Mouse (Mus musculus): ENCODE results near the gene Rpl29. TPM values are rescaled to one million over a fixed set of nuclear protein-coding genes. Genes with fewer than 3 reads are reported as not detected.
A peak's percentile ranks its signal among the peaks of the same experiment; 100 is the strongest.

The Rpl29 gene
- polyA plus RNA-seq, 1 experiment from 2014 or later, result 732 TPM

DNA sequence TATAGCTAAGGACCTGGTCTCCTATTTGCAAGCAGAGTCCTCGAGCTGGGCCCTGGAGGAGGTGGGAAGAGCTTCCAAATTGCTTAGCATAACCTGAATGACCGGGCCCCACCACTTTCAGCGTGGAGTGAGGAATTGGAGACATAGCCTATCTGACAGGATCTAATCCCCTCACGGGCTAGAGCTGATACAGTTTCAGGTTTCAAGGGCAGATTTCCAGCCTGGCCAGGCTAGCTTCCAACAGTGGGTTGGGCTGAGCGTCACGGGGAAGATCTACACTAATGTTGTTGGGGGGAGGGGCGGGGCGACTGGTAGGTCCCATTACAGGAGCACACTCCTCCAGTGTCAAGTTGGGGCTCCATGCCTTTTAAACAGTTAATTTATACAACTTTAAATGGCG, 21.4 kb downstream of the Rpl29 start:
- ATAC-seq (ENCODE audit: low FRiP score, low read depth), result no peak
- WGBS, result 25% methylated on average over 9 of the region's 9 CpGs
- Histone ChIP-seq H3K4me1 (peaks cover 66% of the 10 kb centered on the region), H3K27ac (replicated peaks) (no peak overlapping the region), H3K4me3 (no peak overlapping the region), H3K36me3 (no peaks in the 10 kb centered on the region), H3K27me3 (no peaks in the 10 kb centered on the region), H3K9ac (replicated peaks) (no peak overlapping the region), H3K9me3 (no peaks in the 10 kb centered on the region), H3K4me2 (replicated peaks) (no peak overlapping the region)

DNA sequence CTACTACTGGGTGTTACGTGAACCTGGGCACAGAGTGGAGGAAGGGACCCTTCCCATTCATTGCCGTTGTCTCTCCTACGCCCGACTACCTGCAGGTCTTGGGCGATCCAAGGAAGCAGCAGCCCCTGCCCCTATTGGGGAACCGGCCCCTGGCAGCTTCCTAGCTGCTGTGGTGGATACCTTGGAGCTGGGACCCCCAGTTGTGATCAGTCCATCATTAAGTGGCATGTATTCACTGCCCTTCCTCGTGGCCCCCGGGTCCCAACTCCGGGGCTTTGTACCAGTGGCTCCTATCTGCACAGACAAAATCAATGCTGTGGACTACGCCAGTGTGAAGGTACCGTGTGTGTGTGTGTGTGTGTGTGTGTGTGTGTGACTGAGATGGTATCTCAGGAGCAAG, 22.0 kb downstream of the Rpl29 start:
- no peak overlapping the region for H3K27ac ChIP-seq (replicated peaks)
- no peaks in the 10 kb centered on the region for H3K27me3 ChIP-seq
- peaks cover 69% of the 10 kb centered on the region for H3K4me1 ChIP-seq
- WGBS, result 80% methylated on average over 11 of the region's 11 CpGs
- no peak overlapping the region for H3K4me3 ChIP-seq
- no peak overlapping the region for H3K9ac ChIP-seq (replicated peaks)
- H3K4me2 ChIP-seq (replicated peaks), result no peak overlapping the region
- ATAC-seq (ENCODE audit: low FRiP score, low read depth), result no peak
- H3K9me3 ChIP-seq, result no peaks in the 10 kb centered on the region
- 0 out of 2 replicates have a peak, but pooled peaks cover 1% of the 10 kb centered on the region for H3K36me3 ChIP-seq

DNA sequence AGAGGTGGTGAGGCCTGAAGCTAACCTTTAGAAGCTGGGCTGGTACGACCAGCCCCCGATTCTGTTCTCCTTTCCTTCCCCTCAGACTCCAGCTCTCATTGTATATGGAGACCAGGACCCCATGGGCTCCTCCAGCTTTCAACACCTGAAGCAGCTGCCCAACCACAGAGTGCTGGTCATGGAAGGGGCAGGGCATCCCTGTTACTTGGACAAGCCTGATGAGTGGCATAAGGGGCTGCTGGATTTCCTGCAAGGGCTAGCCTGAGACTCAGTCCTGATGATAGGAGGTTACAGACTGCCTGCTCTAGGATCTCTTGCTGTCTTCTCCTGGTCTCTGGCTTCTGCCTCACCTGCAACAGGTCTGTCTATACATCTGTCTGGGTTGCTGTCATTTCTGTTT, 22.6 kb downstream of the Rpl29 start:
- Histone ChIP-seq H3K27me3 (no peaks in the 10 kb centered on the region), H3K9me3 (no peaks in the 10 kb centered on the region), H3K4me3 (no peak overlapping the region), H3K4me1 (peaks cover 72% of the 10 kb centered on the region), H3K36me3 (0 out of 2 replicates have a peak, but pooled peaks cover 4% of the 10 kb centered on the region), H3K9ac (replicated peaks) (no peak overlapping the region), H3K4me2 (replicated peaks) (0 out of 2 replicates have a peak overlapping the region, but pooled peaks have one; percentile 98), H3K27ac (replicated peaks) (no peak overlapping the region)
- no peak for ATAC-seq (ENCODE audit: low FRiP score, low read depth)
- WGBS, result 58% methylated on average over 2 of the region's 2 CpGs

DNA sequence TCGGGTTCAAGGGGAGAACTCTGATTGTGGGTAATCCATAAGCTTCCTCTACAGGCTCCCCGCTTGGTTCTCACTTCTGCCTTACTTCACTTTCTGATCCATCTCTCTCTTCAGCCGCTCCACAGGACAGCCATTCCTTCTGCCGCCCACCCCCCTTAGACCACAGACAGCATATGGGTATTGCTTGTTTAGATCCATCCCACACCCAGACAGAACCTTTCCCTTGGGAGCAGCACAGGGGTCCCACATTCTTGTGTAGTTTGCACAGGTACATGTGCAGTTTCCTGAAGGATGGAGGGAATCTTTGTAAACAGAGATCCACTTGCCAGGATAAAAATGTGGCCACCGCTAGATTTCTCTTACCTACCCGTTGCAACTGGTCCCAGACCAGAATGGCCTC, 23.1 kb downstream of the Rpl29 start:
- Histone ChIP-seq H3K27me3 (no peaks in the 10 kb centered on the region), H3K4me2 (replicated peaks) (peak overlapping the region; percentile 98), H3K9ac (replicated peaks) (peak overlapping the region; percentile 95; the same call in 1 of the 2 replicates), H3K27ac (replicated peaks) (peak overlapping the region; percentile 97), H3K4me3 (peak overlapping the region; percentile 74), H3K9me3 (no peaks in the 10 kb centered on the region), H3K36me3 (0 out of 2 replicates have a peak, but pooled peaks cover 4% of the 10 kb centered on the region), H3K4me1 (peaks cover 72% of the 10 kb centered on the region)
- no peak for ATAC-seq (ENCODE audit: low FRiP score, low read depth)
- 20% methylated on average over 6 of the region's 6 CpGs for WGBS

DNA sequence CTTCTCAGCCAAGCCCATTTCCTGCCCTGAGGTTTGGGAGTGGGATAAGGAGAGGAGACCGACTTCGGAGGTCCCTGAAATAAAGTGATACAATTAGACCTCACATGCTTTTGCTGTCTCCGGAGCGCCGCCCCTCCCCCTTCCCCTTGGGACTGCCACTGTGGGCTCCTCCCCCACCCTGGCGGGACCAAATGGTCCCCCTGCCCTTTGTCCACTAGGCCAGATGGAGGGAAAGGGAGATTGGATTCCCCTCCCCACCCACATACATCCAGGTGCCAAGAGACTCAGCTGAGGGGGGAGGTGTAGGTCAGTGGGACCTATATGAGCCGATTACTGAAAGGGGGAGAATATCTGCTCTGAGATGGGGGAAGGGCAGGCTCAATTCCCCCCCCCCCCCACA, 23.6 kb downstream of the Rpl29 start:
- 0 out of 2 replicates have a peak, but pooled peaks have one; percentile 0 for ATAC-seq (ENCODE audit: low FRiP score, low read depth)
- Histone ChIP-seq H3K4me3 (peak overlapping the region; percentile 74), H3K4me1 (peaks cover 72% of the 10 kb centered on the region), H3K9me3 (no peaks in the 10 kb centered on the region), H3K9ac (replicated peaks) (peak overlapping the region; percentile 95), H3K27ac (replicated peaks) (peak overlapping the region; percentile 97), H3K4me2 (replicated peaks) (peak overlapping the region; percentile 98), H3K27me3 (no peaks in the 10 kb centered on the region), H3K36me3 (0 out of 2 replicates have a peak, but pooled peaks cover 4% of the 10 kb centered on the region)
- WGBS, result 2% methylated on average over 6 of the region's 7 CpGs

DNA sequence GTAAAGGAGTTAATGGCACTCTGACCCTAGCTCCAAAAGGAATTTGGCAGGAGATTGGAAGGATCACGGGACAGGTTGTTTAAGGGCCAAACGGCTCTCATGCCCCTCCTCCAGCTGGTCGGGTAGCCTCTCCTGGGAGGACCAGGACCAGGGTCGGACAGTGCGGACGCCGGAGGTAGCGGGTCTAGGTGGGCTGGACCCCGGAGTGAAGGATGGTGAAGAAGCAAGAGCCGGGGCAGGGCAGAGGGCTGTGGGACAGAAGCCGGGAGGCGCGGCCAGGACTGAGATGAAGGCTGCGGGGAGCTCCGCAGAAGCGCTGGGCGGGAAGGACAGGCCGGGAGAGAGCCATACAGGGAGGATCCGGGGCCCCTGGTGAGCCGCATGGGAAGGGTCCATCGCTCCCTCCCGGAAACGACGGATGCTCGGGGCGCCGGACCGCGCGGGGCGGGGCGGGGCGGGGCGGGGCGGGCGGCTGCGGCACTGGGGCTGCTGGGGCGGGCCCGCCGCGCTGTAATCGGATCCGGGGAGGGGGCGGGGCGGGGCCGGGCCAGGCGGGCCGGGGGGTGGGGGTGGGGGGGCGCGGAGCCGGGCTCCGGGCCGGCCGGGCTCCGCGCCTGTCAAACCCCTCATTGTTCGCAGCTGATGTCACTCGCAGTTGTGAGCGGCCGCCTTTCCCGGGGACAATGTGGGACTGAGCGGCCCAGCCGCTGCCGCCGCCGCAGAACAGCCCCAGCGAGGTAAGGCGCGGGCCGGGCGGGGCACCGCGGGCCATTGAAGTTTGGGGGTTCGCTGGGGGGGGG, 24.2 kb downstream of the Rpl29 start, which contains the start of gene Pcbp4:
Pcbp4 (plus strand) TSS at position 21 of the 800 bp plus-strand sequence.
- WGBS, result 0% methylated on average over 26 of the region's 74 CpGs
- peak within 1 kb of the TSS; percentile 74 for H3K4me3 ChIP-seq
- no peaks in the 10 kb centered on the region for H3K9me3 ChIP-seq
- H3K4me2 ChIP-seq (replicated peaks), result peak within 1 kb of the TSS; percentile 98
- H3K36me3 ChIP-seq, result 0 out of 2 replicates have a peak, but pooled peaks cover 4% of the 10 kb centered on the region
- H3K4me1 ChIP-seq, result peaks cover 72% of the 10 kb centered on the region
- H3K9ac ChIP-seq (replicated peaks), result peak within 1 kb of the TSS; percentile 95
- peak within 1 kb of the TSS; percentile 97 for H3K27ac ChIP-seq (replicated peaks)
- H3K27me3 ChIP-seq, result no peaks in the 10 kb centered on the region
- peak; percentile 76 for ATAC-seq (ENCODE audit: low FRiP score, low read depth)

DNA sequence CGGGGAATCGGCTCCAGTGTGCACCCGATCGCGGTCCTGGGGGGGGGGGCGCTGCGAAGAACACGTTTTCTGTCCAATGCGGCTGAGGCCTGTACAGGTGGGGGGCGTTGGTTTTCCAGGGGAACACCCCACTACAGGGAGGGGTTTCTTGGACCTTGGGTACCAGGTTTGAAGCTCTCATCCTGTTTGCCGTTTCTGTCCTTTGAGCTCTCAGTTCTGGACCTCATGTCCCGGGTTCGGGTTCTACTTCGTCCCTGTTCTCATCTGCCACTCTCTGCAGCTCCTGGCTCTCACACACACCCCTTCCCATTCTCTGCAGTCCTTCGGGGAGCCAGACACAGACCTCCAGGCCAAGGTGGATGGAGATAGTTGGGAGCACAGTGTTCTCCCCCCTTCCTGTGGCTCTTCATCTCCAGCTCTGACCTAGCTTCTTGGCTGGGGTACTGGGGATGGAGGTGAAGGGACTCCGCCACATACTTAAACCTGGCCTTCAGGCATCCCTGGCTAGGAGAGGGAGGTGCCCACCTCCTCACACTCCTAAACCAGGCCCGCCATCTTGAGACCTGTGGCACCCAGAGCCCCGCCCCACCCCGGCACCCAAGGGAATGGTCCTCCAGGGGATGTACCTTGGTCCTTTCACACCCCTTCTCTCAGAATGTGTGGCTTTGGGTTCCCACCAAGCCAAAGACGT, 25.0 kb downstream of the Rpl29 start:
- H3K27ac ChIP-seq (replicated peaks), result peak overlapping the region; percentile 97
- peak overlapping the region; percentile 95 for H3K9ac ChIP-seq (replicated peaks)
- H3K27me3 ChIP-seq, result no peaks in the 10 kb centered on the region
- peaks cover 71% of the 10 kb centered on the region for H3K4me1 ChIP-seq
- no peak for ATAC-seq (ENCODE audit: low FRiP score, low read depth)
- H3K9me3 ChIP-seq, result no peaks in the 10 kb centered on the region
- H3K4me3 ChIP-seq, result peak overlapping the region; percentile 74
- WGBS, result under 1% methylated on average over 17 of the region's 20 CpGs
- H3K36me3 ChIP-seq, result 0 out of 2 replicates have a peak, but pooled peaks cover 4% of the 10 kb centered on the region
- peak overlapping the region; percentile 98 for H3K4me2 ChIP-seq (replicated peaks)

DNA sequence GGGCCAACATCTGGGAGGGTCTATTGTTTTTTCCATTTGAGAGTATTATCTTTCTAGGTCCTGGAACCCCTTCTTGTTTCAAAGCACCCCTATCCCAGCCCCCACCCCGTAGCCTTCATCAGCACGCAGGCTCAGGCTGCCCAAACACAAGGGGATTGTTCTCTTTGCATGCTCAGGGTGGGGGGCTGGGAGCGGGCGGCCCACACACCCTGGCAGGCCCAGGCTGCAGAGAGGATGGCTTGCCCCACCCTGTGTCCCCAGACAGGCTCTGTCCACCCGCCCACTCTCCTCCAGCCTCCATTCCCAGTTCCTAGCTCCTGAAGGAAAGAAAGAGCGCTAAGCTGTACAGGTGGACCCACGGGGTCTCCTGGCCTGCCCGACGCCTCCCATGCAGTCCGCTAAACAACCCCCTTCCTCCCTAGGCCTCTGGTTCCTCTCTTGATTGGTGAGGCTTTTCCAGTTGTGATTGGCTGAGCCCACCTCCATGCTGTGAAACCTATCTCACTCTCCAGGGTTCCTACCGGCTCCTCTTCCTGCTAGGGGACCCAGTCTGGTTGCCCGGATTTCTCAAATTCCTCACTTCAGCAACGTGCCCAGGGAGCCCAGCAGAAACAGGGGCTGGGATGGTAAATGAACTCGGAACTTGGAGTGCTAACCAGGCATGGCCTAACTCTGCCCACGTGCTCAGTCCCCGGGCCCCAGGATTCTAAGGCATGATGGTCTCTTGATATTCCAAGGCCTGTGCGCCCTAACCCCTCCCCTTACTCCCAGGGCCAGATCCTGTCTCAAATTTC, 25.8 kb downstream of the Rpl29 start:
- peak; percentile 35 for ATAC-seq (ENCODE audit: low FRiP score, low read depth)
- peak overlapping the region; percentile 98 for H3K4me2 ChIP-seq (replicated peaks)
- H3K4me1 ChIP-seq, result peaks cover 78% of the 10 kb centered on the region
- H3K27ac ChIP-seq (replicated peaks), result peak overlapping the region; percentile 97
- no peaks in the 10 kb centered on the region for H3K27me3 ChIP-seq
- H3K9ac ChIP-seq (replicated peaks), result peak overlapping the region; percentile 95
- H3K9me3 ChIP-seq, result no peaks in the 10 kb centered on the region
- peak overlapping the region; percentile 74 for H3K4me3 ChIP-seq
- under 1% methylated on average over 17 of the region's 17 CpGs for WGBS
- peaks cover 9% of the 10 kb centered on the region for H3K36me3 ChIP-seq

DNA sequence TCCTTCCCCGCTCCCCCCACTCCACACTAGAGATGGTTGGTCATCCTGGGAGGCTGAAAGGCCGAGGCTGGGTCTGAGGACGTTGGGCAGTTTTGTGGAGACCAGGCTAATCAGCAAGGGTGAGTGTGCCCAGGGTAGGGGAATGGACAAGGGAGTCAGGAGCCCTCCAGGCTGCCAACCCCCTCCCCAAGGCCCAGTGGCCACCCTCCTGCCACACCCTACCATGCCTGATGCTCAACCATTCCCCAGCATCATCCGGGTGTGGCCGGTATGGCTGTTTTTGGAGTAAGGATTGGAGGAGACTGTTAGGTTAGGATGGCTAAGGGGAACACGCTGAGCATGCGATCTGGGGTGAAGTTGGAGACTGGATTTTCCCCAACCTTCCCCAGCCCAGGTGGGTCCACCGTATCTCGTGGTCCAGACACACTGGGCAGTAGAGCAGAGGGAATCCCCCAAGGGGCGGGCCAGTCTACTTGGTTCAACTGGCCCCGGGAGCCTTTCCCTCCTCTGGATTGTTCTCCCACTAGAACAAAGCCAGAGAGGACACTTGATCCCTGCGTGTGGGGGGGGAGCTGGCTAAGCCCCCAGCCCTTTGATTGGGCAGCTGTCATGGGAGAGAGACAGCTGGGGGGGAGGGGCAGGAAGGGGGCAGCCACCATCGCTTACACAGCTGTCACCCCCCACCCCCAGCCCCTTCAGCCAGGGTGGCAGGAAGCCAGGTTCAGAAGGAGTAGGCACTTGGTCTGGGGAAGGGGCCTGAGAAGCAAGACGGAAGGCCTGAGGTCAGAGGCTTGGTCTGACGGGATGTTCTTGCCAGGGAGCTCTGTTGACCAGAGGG, 27.3 kb downstream of the Rpl29 start:
- WGBS, result 23% methylated on average over 15 of the region's 15 CpGs
- Histone ChIP-seq H3K4me2 (replicated peaks) (peak overlapping the region; percentile 98), H3K36me3 (peaks cover 23% of the 10 kb centered on the region), H3K27ac (replicated peaks) (peak overlapping the region; percentile 97), H3K9me3 (no peaks in the 10 kb centered on the region), H3K27me3 (no peaks in the 10 kb centered on the region), H3K4me1 (peaks cover 76% of the 10 kb centered on the region), H3K4me3 (peak overlapping the region; percentile 74), H3K9ac (replicated peaks) (peak overlapping the region; percentile 95)
- ATAC-seq (ENCODE audit: low FRiP score, low read depth), result peak; percentile 8

DNA sequence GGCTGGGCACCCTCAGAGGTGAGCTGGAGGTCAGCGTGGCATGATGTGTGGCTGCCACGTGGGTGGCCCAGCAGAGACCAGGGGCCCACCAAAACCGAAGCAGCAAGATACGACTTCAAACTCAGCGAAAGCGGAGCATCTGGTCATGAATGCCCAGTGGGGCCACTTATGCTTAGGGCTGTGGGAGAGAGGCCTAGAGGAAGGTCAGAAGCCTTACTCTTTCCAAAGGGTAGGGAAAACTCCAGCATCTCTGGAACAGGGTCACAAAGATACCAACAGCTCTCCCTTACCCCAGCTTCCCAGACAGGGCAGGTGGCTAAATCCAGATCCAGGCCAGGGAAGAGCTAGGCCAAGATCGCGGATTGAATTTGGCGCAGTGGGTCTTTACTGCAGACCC, 27.9 kb downstream of the Rpl29 start:
- Histone ChIP-seq H3K9me3 (no peaks in the 10 kb centered on the region), H3K9ac (replicated peaks) (peak overlapping the region; percentile 95), H3K4me1 (peaks cover 72% of the 10 kb centered on the region), H3K4me3 (peak overlapping the region; percentile 74), H3K27ac (replicated peaks) (peak overlapping the region; percentile 97), H3K36me3 (peaks cover 30% of the 10 kb centered on the region), H3K4me2 (replicated peaks) (peak overlapping the region; percentile 98), H3K27me3 (peaks cover 2% of the 10 kb centered on the region; the same call in 1 of the 2 replicates)
- ATAC-seq (ENCODE audit: low FRiP score, low read depth), result no peak
- WGBS, result 33% methylated on average over 9 of the region's 9 CpGs

DNA sequence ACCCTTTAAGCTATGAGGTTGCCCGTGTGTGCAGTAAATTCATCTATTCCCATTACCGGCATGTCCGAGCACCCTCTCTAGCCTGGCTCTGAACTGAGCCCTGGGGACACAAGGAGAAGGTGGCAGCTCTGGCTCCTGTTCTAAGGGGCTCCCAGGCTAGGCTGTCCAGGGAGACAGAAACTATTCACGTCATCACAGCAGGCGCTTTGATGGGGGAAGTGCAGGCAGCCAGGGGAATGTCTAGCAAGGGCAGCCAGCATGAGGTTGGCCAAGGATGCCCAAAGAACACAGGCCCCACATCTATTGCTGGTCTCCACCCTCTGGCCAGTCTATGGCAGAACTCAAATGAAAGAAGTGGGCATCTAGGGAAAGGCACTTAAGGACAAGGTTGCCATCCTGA, 28.7 kb downstream of the Rpl29 start:
- Histone ChIP-seq H3K9me3 (no peaks in the 10 kb centered on the region), H3K4me3 (peak overlapping the region; percentile 74; the same call in 1 of the 2 replicates), H3K36me3 (peaks cover 37% of the 10 kb centered on the region), H3K4me1 (peaks cover 64% of the 10 kb centered on the region), H3K27me3 (peaks cover 5% of the 10 kb centered on the region; the same call in 1 of the 2 replicates), H3K4me2 (replicated peaks) (peak overlapping the region; percentile 98), H3K9ac (replicated peaks) (peak overlapping the region; percentile 95; the same call in 1 of the 2 replicates), H3K27ac (replicated peaks) (peak overlapping the region; percentile 97)
- WGBS, result 59% methylated on average over 5 of the region's 5 CpGs
- no peak for ATAC-seq (ENCODE audit: low FRiP score, low read depth)
